Mouse (Mus musculus): ENCODE results near the gene Rb1. TPM values are rescaled to one million over a fixed set of nuclear protein-coding genes. Genes with fewer than 3 reads are reported as not detected.

Rb1 gene
- polyA plus RNA-seq, 1 experiment from 2014 or later: 18.2 TPM

- no peak overlapping the region for H3K4me3 ChIP-seq
- no peak for ATAC-seq (ENCODE audit: low FRiP score, low read depth)
- no peaks in the 10 kb centered on the region for H3K4me1 ChIP-seq
- H3K9me3 ChIP-seq: no peaks in the 10 kb centered on the region
- H3K36me3 ChIP-seq: no peaks in the 10 kb centered on the region
- H3K4me2 ChIP-seq (replicated peaks): no peak overlapping the region
- WGBS: 69% methylated on average over 4 of the region's 4 CpGs
- no peak overlapping the region for H3K9ac ChIP-seq
- no peaks in the 10 kb centered on the region for H3K27me3 ChIP-seq
- no peak overlapping the region for H3K27ac ChIP-seq
These were observed 23.8 kb downstream of the Rb1 start for GRCm38 (mm10) chr14:73301856-73302255.

- ATAC-seq (ENCODE audit: low FRiP score, low read depth): no peak
- no peaks in the 10 kb centered on the region for H3K27me3 ChIP-seq
- no peak overlapping the region for H3K9ac ChIP-seq
- 0 out of 2 replicates have a peak, but pooled peaks cover 6% of the 10 kb centered on the region for H3K36me3 ChIP-seq
- no peak overlapping the region for H3K4me2 ChIP-seq (replicated peaks)
- H3K9me3 ChIP-seq: no peaks in the 10 kb centered on the region
- 73% methylated on average over 2 of the region's 2 CpGs for WGBS
- H3K4me1 ChIP-seq: no peaks in the 10 kb centered on the region
- no peak overlapping the region for H3K27ac ChIP-seq
- no peak overlapping the region for H3K4me3 ChIP-seq
These were observed 30.1 kb downstream of the Rb1 start for GRCm38 (mm10) chr14:73295512-73295911.

- Histone ChIP-seq H3K4me1 (no peaks in the 10 kb centered on the region), H3K4me3 (no peak overlapping the region), H3K9ac (no peak overlapping the region), H3K27me3 (no peaks in the 10 kb centered on the region), H3K9me3 (no peaks in the 10 kb centered on the region), H3K36me3 (peaks cover 6% of the 10 kb centered on the region; the same call in 1 of the 2 replicates), H3K4me2 (replicated peaks) (no peak overlapping the region), H3K27ac (no peak overlapping the region)
- no peak for ATAC-seq (ENCODE audit: low FRiP score, low read depth)
- 91% methylated on average over 2 of the region's 2 CpGs for WGBS
These were observed 32.0 kb downstream of the Rb1 start for GRCm38 (mm10) chr14:73293616-73294015.

GRCm38 (mm10) chr14:73292434-73292833 is 33.2 kb downstream of the Rb1 start:
- no peak overlapping the region for H3K4me2 ChIP-seq (replicated peaks)
- no peak overlapping the region for H3K4me3 ChIP-seq
- WGBS: 28% methylated on average over 1 of the region's 1 CpGs
- H3K27ac ChIP-seq: no peak overlapping the region
- ATAC-seq (ENCODE audit: low FRiP score, low read depth): no peak
- no peaks in the 10 kb centered on the region for H3K27me3 ChIP-seq
- no peak overlapping the region for H3K9ac ChIP-seq
- peaks cover 6% of the 10 kb centered on the region; the same call in 1 of the 2 replicates for H3K36me3 ChIP-seq
- H3K9me3 ChIP-seq: no peaks in the 10 kb centered on the region
- H3K4me1 ChIP-seq: no peaks in the 10 kb centered on the region

GRCm38 (mm10) chr14:73289915-73290314 is 35.7 kb downstream of the Rb1 start:
- H3K9ac ChIP-seq: no peak overlapping the region
- H3K27ac ChIP-seq: no peak overlapping the region
- no peak for ATAC-seq (ENCODE audit: low FRiP score, low read depth)
- H3K4me2 ChIP-seq (replicated peaks): no peak overlapping the region
- H3K27me3 ChIP-seq: no peaks in the 10 kb centered on the region
- H3K4me3 ChIP-seq: no peak overlapping the region
- H3K4me1 ChIP-seq: no peaks in the 10 kb centered on the region
- no peaks in the 10 kb centered on the region for H3K9me3 ChIP-seq
- WGBS: 77% methylated on average over 2 of the region's 2 CpGs
- no peaks in the 10 kb centered on the region; the same call in 1 of the 2 replicates for H3K36me3 ChIP-seq

- Histone ChIP-seq H3K4me1 (no peaks in the 10 kb centered on the region), H3K9me3 (no peaks in the 10 kb centered on the region), H3K4me3 (no peak overlapping the region), H3K9ac (no peak overlapping the region), H3K27ac (no peak overlapping the region), H3K36me3 (no peaks in the 10 kb centered on the region), H3K27me3 (no peaks in the 10 kb centered on the region), H3K4me2 (replicated peaks) (no peak overlapping the region)
- WGBS: 5% methylated on average over 1 of the region's 1 CpGs
- no peak for ATAC-seq (ENCODE audit: low FRiP score, low read depth)
These were observed 44.6 kb downstream of the Rb1 start for GRCm38 (mm10) chr14:73280996-73281395.

- ATAC-seq (ENCODE audit: low FRiP score, low read depth): no peak
These were observed 46.5 kb downstream of the Rb1 start for GRCm38 (mm10) chr14:73279096-73279495.

GRCm38 (mm10) chr14:73271807-73272206 is 53.8 kb downstream of the Rb1 start:
- no peak overlapping the region for H3K27ac ChIP-seq
- H3K9ac ChIP-seq: no peak overlapping the region
- H3K4me3 ChIP-seq: no peak overlapping the region
- H3K27me3 ChIP-seq: no peaks in the 10 kb centered on the region
- no peak overlapping the region for H3K4me2 ChIP-seq (replicated peaks)
- no peaks in the 10 kb centered on the region for H3K9me3 ChIP-seq
- WGBS: 66% methylated on average over 5 of the region's 5 CpGs
- ATAC-seq (ENCODE audit: low FRiP score, low read depth): no peak
- H3K4me1 ChIP-seq: no peaks in the 10 kb centered on the region
- H3K36me3 ChIP-seq: peaks cover 4% of the 10 kb centered on the region

More at GRCm38 (mm10) chr14:73279096-73279495, 46.5 kb downstream of the Rb1 start:
- Histone ChIP-seq H3K36me3 (peaks cover 4% of the 10 kb centered on the region; the same call in 1 of the 2 replicates), H3K27me3 (no peaks in the 10 kb centered on the region), H3K4me2 (replicated peaks) (no peak overlapping the region), H3K4me1 (no peaks in the 10 kb centered on the region), H3K9ac (no peak overlapping the region), H3K27ac (no peak overlapping the region), H3K4me3 (no peak overlapping the region), H3K9me3 (no peaks in the 10 kb centered on the region)
- 85% methylated on average over 6 of the region's 6 CpGs for WGBS

GRCm38 (mm10) chr14:73266166-73266565 is 59.5 kb downstream of the Rb1 start:
- no peak overlapping the region for H3K4me3 ChIP-seq
- no peak overlapping the region for H3K4me2 ChIP-seq (replicated peaks)
- 0 out of 2 replicates have a peak, but pooled peaks cover 3% of the 10 kb centered on the region for H3K4me1 ChIP-seq
- WGBS: 84% methylated on average over 3 of the region's 3 CpGs
- peaks cover 25% of the 10 kb centered on the region for H3K36me3 ChIP-seq
- no peak overlapping the region for H3K9ac ChIP-seq
- no peaks in the 10 kb centered on the region for H3K27me3 ChIP-seq
- peaks cover 7% of the 10 kb centered on the region; the same call in 1 of the 2 replicates for H3K9me3 ChIP-seq
- ATAC-seq (ENCODE audit: low FRiP score, low read depth): no peak
- H3K27ac ChIP-seq: no peak overlapping the region

- H3K4me3 ChIP-seq: no peak overlapping the region
- peaks cover 25% of the 10 kb centered on the region for H3K36me3 ChIP-seq
- H3K27me3 ChIP-seq: no peaks in the 10 kb centered on the region
- H3K9me3 ChIP-seq: peaks cover 7% of the 10 kb centered on the region; the same call in 1 of the 2 replicates
- no peak overlapping the region for H3K9ac ChIP-seq
- no peak overlapping the region for H3K27ac ChIP-seq
- WGBS: 88% methylated on average over 9 of the region's 9 CpGs
- peaks cover 12% of the 10 kb centered on the region for H3K4me1 ChIP-seq
- no peak overlapping the region for H3K4me2 ChIP-seq (replicated peaks)
- no peak for ATAC-seq (ENCODE audit: low FRiP score, low read depth)
These were observed 63.4 kb downstream of the Rb1 start for GRCm38 (mm10) chr14:73262210-73262609.

GRCm38 (mm10) chr14:73258181-73258580 is 67.4 kb downstream of the Rb1 start:
- Histone ChIP-seq H3K4me3 (no peak overlapping the region), H3K27ac (no peak overlapping the region), H3K4me2 (replicated peaks) (no peak overlapping the region), H3K9ac (no peak overlapping the region), H3K9me3 (no peaks in the 10 kb centered on the region), H3K27me3 (no peaks in the 10 kb centered on the region), H3K36me3 (peaks cover 10% of the 10 kb centered on the region), H3K4me1 (peaks cover 9% of the 10 kb centered on the region)
- no peak for ATAC-seq (ENCODE audit: low FRiP score, low read depth)
- 16% methylated on average over 4 of the region's 4 CpGs for WGBS

GRCm38 (mm10) chr14:73257348-73257747 is 68.3 kb downstream of the Rb1 start:
- no peak overlapping the region for H3K27ac ChIP-seq
- H3K27me3 ChIP-seq: no peaks in the 10 kb centered on the region
- H3K36me3 ChIP-seq: peaks cover 5% of the 10 kb centered on the region
- H3K4me1 ChIP-seq: peaks cover 9% of the 10 kb centered on the region
- H3K9me3 ChIP-seq: no peaks in the 10 kb centered on the region
- no peak for ATAC-seq (ENCODE audit: low FRiP score, low read depth)
- no peak overlapping the region for H3K9ac ChIP-seq
- 74% methylated on average over 7 of the region's 7 CpGs for WGBS
- H3K4me3 ChIP-seq: no peak overlapping the region
- no peak overlapping the region for H3K4me2 ChIP-seq (replicated peaks)

GRCm38 (mm10) chr14:73255426-73255970 is 70.1 kb downstream of the Rb1 start:
- Histone ChIP-seq H3K4me3 (no peak overlapping the region), H3K9ac (no peak overlapping the region), H3K27me3 (no peaks in the 10 kb centered on the region), H3K9me3 (no peaks in the 10 kb centered on the region), H3K4me2 (replicated peaks) (no peak overlapping the region), H3K27ac (no peak overlapping the region), H3K4me1 (peaks cover 9% of the 10 kb centered on the region), H3K36me3 (no peaks in the 10 kb centered on the region)
- 73% methylated on average over 3 of the region's 3 CpGs for WGBS
- no peak for ATAC-seq (ENCODE audit: low FRiP score, low read depth)
